Mouse (Mus musculus) induced T-regulatory cell, adult 2 months (primary cell): ENCODE results near the gene Zdhhc22.
A peak's percentile ranks its signal among the peaks of the same experiment; 100 is the strongest.

Experiments
- DNase-seq: peaks from one replicate; pipeline ENCODE4 v3.0.0-alpha.2; 2012; ENCODE audit warnings: low read depth

Gene Zdhhc22

DNA sequence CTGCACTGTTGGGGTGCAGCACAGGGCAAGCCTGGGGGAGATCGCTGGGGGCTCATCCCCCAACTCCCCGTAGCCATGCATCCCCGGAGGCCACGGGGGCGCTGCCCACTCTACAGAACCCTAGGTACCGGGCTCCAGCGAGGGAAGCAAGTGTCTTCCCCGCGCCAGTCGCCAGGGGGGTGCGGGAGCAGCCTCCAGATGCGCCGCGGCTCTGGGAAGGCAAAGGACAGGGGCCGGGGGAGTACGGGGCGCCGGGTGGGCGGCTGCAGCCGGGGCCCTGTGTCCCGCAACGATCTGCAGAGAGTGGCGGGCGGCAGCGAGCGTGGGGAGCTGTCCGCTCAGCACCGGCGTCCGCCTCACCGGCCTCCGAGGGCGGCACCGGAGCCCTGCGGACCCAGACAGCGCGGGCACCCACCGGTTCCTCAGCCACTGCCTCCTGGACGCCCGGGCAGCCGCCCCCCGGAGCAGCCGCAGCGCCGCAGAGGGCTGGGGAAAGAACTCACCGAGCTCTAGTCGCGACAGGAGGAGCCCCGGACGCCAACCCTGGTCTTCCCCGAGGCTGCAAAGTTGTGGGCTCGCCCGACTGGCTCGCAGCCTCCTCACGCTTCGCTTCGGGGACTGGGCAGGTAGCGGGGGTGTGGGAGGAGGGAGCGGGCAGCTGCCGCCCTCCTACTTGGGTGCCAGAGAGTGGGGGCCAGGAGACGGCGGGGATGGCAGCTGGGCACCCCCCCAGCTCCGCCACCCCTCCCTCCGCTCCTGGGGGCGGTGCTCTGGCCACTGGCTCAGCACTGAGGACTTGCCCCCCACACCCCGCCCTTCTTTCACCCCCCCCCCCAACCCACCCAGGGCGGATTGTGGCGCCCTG, at the start of gene Zdhhc22:
Gene Zdhhc22, minus strand, starts transcription at position 541 of the 865 bp plus-strand sequence.
- DNase-seq, result no peak

DNA sequence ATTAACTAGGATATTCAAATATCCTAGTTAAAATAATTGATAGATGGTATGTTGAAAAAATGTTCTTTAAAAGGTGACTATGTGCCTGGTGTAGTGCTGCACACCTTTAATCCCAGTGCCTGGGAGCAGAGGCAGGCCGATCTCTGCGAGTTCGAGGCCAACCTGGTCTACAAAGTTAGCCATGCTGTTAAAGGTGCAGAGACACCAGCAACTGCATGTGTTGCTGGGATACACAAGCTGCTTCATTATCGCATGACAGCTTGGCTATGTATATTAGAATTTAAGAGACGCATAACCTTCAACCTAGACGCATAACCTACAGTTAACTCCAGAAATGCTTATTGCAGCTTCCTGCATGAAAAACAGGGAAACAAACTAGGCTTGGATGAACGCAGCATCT, 46.4 kb upstream of the Zdhhc22 start:
- DNase-seq, result no peak

- no peak for DNase-seq
Observed at GRCm38 (mm10) chr12:87031163-87031763, 41.0 kb upstream of the Zdhhc22 start.

GRCm38 (mm10) chr12:87029251-87029976, 39.2 kb upstream of the Zdhhc22 start:
- no peak for DNase-seq

GRCm38 (mm10) chr12:87028068-87028467, 37.8 kb upstream of the Zdhhc22 start:
- DNase-seq, result peak; percentile 1

- DNase-seq, result peak; percentile 5
Observed at GRCm38 (mm10) chr12:87027391-87027790, 37.2 kb upstream of the Zdhhc22 start.

- peak; percentile 3 for DNase-seq
Observed at GRCm38 (mm10) chr12:87026871-87027240, 36.6 kb upstream of the Zdhhc22 start.

DNA sequence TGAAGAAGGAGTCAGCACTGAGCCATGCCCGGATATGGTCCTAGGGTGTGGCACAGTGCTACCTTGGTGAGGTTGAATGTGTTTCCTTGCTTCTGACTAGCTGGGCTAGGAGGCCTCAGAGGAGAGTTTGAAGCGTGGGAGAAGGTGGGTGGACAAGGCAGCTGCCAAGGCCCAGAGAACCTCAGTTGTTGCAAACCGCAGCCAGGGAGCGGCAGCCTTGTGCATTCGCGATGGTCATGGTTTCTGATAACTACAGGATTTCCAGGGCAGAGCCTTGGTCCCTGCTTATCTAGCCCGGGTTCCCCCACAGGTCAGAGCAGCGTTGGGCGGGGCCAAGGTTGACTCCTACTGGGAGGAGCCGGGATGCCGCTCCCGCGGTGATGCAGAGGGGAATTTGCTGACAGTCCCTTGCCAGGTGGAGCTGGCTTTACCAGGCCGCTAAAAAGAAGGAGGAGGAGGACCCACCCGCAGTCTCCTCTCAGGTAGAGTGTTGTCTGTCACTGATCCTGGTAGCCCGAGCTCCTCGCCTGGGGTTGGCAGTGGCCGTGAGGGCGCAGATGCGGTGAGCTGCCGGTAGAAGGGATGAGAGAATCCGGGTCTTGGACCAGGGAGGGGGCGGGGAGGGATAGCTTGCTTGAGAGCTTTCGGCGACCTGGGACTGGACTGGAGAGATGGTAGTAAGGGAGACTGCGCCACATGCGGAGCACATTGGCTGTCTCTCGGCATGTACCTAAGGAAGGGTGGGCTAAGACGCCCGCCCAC, 36.1 kb upstream of the Zdhhc22 start:
- DNase-seq, result peak; percentile 9

DNA sequence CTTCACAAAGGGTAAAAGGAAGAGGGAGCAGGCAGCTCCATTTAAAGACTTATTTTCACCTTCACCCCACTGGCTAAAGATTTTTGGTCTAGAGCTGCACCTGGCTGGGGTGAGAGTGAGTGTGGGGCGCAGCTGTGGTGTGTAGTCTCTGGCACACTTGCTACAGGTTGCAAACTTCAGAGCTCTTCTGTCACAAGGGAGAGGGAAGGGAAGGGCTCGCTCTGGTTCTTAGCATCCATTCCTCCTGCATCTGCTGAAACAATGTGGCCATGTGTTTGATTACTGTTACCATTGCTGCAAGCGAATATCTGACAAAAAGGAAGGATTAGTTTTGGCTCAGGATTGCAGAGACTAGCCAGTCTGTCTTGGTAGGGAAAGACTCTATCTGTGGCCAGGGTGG, 33.2 kb upstream of the Zdhhc22 start:
- DNase-seq, result no peak

GRCm38 (mm10) chr12:87022006-87022405, 31.8 kb upstream of the Zdhhc22 start:
- no peak for DNase-seq

DNA sequence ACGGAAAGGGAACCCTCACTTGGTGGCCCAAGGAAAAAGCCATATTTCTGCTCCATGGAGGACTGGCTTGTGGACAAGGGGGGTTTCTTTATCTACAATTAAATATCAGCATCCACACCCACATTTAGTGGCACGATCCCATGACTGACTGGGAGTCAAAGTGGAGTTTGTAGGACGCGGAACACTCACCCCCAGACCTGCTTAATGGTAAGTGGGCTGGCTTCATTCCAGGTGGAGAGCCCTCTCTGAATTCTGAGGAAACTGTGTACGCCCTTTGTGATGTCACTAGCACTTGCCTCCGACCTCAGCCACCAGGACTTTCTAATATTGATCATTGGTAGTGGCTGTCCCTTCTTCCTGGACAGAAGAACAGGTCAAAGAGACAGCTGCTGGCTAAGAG, 30.8 kb upstream of the Zdhhc22 start, which contains the start of gene Tmem63c:
Gene Tmem63c, plus strand, starts transcription at position 301 of the 400 bp plus-strand sequence.
- DNase-seq, result no peak

DNA sequence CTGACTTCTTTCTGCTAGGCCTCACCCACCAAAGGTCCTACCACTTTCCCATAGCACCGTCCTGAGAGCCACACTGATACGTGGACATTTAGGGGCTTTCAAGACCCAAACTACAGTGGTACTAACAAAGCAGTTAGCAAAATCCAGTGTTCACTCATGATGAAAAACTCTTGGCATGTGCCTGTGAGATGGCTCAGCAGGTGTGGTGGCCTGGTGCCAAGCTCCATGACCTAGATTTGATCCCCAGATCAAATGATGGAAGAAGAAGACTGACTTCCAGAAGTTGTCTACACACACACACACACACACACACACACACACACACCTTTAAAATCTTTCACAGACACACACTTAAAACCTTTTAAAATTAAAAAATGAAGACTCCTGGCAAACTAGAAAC, 28.5 kb upstream of the Zdhhc22 start:
- DNase-seq, result no peak

GRCm38 (mm10) chr12:87017041-87017440, 26.8 kb upstream of the Zdhhc22 start:
- DNase-seq, result peak; percentile 59

- DNase-seq, result no peak
Observed at GRCm38 (mm10) chr12:87004596-87004995, 14.4 kb upstream of the Zdhhc22 start.

DNA sequence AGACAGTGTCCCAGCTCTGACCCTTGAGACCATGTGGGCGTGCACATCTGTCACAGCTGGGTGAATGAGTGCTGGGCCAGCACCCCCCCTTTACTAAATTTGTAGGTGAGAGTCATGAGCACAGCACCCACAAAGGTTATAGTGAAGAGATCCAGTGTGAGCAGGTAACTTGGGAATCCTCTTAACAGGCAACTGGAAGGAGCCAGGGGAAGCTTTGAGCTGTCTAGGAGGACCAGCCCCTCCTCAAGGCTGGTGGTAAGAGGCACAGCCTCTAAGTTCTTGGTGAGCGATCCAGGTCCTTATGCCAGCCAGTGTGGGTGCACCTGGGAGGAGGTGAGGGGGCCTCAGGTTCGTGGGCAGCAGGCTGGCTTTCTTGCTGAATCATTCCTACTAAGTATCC, 13.4 kb upstream of the Zdhhc22 start:
- DNase-seq, result no peak

DNA sequence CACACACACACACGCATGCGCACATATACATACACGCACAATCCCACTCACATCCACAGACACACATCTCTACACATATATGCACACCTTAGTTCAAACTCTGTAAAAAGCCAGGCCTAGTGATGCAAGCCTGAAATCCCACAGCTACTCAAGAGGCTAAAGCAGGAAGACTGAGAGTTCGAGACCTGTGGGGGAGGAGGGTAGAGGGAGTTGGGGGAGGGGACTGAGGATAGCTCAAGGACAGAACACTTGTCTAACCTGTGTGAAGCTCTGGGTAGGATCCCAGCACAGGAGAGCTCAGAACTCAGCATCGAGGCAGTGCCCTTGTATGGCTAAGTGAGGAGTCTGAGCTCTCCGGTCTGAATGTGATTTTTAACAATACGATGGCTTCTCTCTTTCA, 12.6 kb upstream of the Zdhhc22 start:
- no peak for DNase-seq

DNA sequence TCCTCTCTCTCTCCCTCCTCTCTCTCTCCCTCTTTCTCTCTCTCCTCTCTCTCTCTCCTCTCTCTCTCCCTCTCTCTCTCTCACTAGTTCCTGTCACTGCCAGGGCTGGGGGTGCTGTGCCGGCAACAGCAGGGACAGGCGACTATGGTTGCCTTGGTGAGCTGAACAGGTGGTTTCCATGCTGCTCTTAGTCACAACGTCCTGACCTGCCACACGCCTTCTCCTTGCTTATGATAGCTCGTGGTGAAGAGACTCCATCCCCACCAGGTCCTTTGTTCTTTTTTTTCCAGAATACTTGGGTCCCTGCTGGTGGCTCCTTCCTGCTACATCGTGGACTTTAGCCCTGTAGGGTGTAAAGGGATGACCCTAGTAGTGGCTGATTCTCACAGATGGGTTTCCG, 12.0 kb upstream of the Zdhhc22 start:
- DNase-seq, result no peak

- no peak for DNase-seq
Observed at GRCm38 (mm10) chr12:87000840-87001176, 10.6 kb upstream of the Zdhhc22 start.

- peak; percentile 61 for DNase-seq
Observed at GRCm38 (mm10) chr12:87000151-87000839, 10.1 kb upstream of the Zdhhc22 start.

- no peak for DNase-seq
Observed at GRCm38 (mm10) chr12:86999283-86999820, 9.1 kb upstream of the Zdhhc22 start.

- no peak for DNase-seq
Observed at GRCm38 (mm10) chr12:86998699-86999098, 8.5 kb upstream of the Zdhhc22 start.
